Mouse (Mus musculus): Measurements from ENCODE around the gene Dld.

DNA sequence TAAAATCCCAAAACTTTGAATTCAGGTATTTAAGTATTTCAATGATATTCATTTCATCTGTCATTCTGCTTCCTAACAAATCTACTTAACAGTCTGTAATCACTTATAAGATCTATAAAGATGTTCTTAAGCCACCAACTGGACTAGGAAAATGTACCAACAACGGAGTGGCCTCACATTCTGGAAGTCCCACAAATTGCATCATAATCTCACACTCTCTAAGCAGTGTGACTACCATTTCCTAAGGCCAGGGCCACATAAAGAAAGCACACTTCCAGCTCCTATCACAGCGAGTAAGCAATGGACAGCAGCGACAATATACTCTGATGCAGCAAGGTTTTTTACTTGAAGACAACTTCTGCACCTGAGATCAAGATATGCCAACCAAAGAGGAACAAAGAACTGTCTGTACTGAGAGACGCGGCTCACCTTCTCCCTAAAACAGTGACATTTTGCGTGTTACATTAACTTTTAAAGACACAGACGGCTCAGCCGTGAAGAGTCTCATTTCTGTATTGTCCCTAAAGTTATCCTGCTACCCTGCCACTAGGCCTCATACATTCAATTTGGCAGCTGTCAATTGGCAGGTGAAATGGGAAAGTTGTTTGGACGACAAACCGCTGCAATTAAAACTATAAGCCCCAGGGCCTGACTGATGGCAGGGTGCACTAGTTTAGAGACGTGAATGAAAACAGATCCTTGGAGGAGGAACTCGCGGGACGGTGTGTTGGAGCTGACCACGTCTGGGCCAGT, 886 bp downstream of the Dld start:
- no peak for TF ChIP-seq GATA1 (IDR thresholded peaks at IDR 0.05; ENCODE audit: borderline replicate concordance, low read length)
- no peak for TF ChIP-seq CTCF (IDR thresholded peaks at IDR 0.05; ENCODE audit: low read depth, low read length)
- TF ChIP-seq TAL1 (conservative IDR thresholded peaks at IDR 0.05; ENCODE audit: low read depth, low read length), result no peak
- TF ChIP-seq POLR2AphosphoS5 (IDR thresholded peaks at IDR 0.05; ENCODE audit: insufficient replicate concordance, low read depth, low read length), result no peak
- TF ChIP-seq GATA2 (IDR thresholded peaks at IDR 0.05; ENCODE audit: borderline replicate concordance, low read depth, low read length), result no peak
